Mouse (Mus musculus): ENCODE measurements around the gene Med6. TPM values are rescaled to one million over a fixed set of nuclear protein-coding genes. Genes with fewer than 3 reads are reported as not detected.
A peak's percentile ranks its signal among the peaks of the same experiment; 100 is the strongest.

The Med6 gene
- polyA plus RNA-seq, 1 experiment from 2014 or later = 64.7 TPM

GRCm38 (mm10) chr12:81628091-81628490 lies 33.3 kb upstream of the Med6 start:
- 82% methylated on average over 4 of the region's 4 CpGs for WGBS
- no peaks in the 10 kb centered on the region; the same call in 1 of the 2 replicates for H3K4me1 ChIP-seq (ENCODE audit: control insufficient read depth, insufficient read depth, low read length)
- peaks cover 55% of the 10 kb centered on the region for H3K27me3 ChIP-seq (replicated peaks; ENCODE audit: control insufficient read depth, insufficient read depth, low read length)
- no peak overlapping the region for H3K27ac ChIP-seq (replicated peaks; ENCODE audit: low read depth, low read length)
- H3K9ac ChIP-seq (ENCODE audit: low read depth, low read length) = no peak overlapping the region
- DNase-seq (ENCODE audit: low spot score) (no peak), ATAC-seq (ENCODE audit: low read depth) (no peak)
- no peaks in the 10 kb centered on the region for H3K9me3 ChIP-seq (ENCODE audit: control insufficient read depth, low read length)
- no peak overlapping the region for H3K4me3 ChIP-seq (ENCODE audit: low read depth, low read length)
- no peaks in the 10 kb centered on the region for H3K36me3 ChIP-seq (ENCODE audit: control insufficient read depth, insufficient read depth, low read length)
- no peak overlapping the region for H3K4me2 ChIP-seq (ENCODE audit: low read depth, low read length)

- Histone ChIP-seq H3K27ac (replicated peaks; ENCODE audit: low read depth, low read length) (no peak overlapping the region), H3K9ac (ENCODE audit: low read depth, low read length) (no peak overlapping the region), H3K4me2 (ENCODE audit: low read depth, low read length) (no peak overlapping the region), H3K4me3 (ENCODE audit: low read depth, low read length) (no peak overlapping the region), H3K27me3 (replicated peaks; ENCODE audit: control insufficient read depth, insufficient read depth, low read length) (peaks cover 49% of the 10 kb centered on the region), H3K36me3 (ENCODE audit: control insufficient read depth, insufficient read depth, low read length) (no peaks in the 10 kb centered on the region), H3K9me3 (ENCODE audit: control insufficient read depth, low read length) (no peaks in the 10 kb centered on the region), H3K4me1 (ENCODE audit: control insufficient read depth, insufficient read depth, low read length) (no peaks in the 10 kb centered on the region; the same call in 1 of the 2 replicates)
- ATAC-seq (ENCODE audit: low read depth) (no peak), DNase-seq (ENCODE audit: low spot score) (peak; percentile 23)
- WGBS = 72% methylated on average over 6 of the region's 6 CpGs
Observed at GRCm38 (mm10) chr12:81627426-81627825, 32.6 kb upstream of the Med6 start.

GRCm38 (mm10) chr12:81626226-81626861 lies 31.5 kb upstream of the Med6 start:
- Histone ChIP-seq H3K4me3 (ENCODE audit: low read depth, low read length) (no peak overlapping the region), H3K9ac (ENCODE audit: low read depth, low read length) (no peak overlapping the region), H3K4me1 (ENCODE audit: control insufficient read depth, insufficient read depth, low read length) (no peaks in the 10 kb centered on the region), H3K9me3 (ENCODE audit: control insufficient read depth, low read length) (no peaks in the 10 kb centered on the region), H3K27ac (replicated peaks; ENCODE audit: low read depth, low read length) (no peak overlapping the region), H3K27me3 (replicated peaks; ENCODE audit: control insufficient read depth, insufficient read depth, low read length) (peaks cover 38% of the 10 kb centered on the region), H3K4me2 (ENCODE audit: low read depth, low read length) (no peak overlapping the region), H3K36me3 (ENCODE audit: control insufficient read depth, insufficient read depth, low read length) (no peaks in the 10 kb centered on the region)
- 79% methylated on average over 12 of the region's 12 CpGs for WGBS
- ATAC-seq (ENCODE audit: low read depth) = no peak
- no peak for DNase-seq (ENCODE audit: low spot score)

GRCm38 (mm10) chr12:81623377-81623776 lies 28.6 kb upstream of the Med6 start:
- Histone ChIP-seq H3K9ac (ENCODE audit: low read depth, low read length) (no peak overlapping the region), H3K4me2 (ENCODE audit: low read depth, low read length) (no peak overlapping the region), H3K36me3 (ENCODE audit: control insufficient read depth, insufficient read depth, low read length) (no peaks in the 10 kb centered on the region), H3K4me1 (ENCODE audit: control insufficient read depth, insufficient read depth, low read length) (no peaks in the 10 kb centered on the region), H3K27ac (replicated peaks; ENCODE audit: low read depth, low read length) (no peak overlapping the region), H3K9me3 (ENCODE audit: control insufficient read depth, low read length) (no peaks in the 10 kb centered on the region), H3K27me3 (replicated peaks; ENCODE audit: control insufficient read depth, insufficient read depth, low read length) (peaks cover 9% of the 10 kb centered on the region), H3K4me3 (ENCODE audit: low read depth, low read length) (no peak overlapping the region)
- 74% methylated on average over 4 of the region's 4 CpGs for WGBS
- DNase-seq (ENCODE audit: low spot score) (no peak), ATAC-seq (ENCODE audit: low read depth) (no peak)

GRCm38 (mm10) chr12:81619302-81619701 lies 24.5 kb upstream of the Med6 start:
- H3K4me2 ChIP-seq (ENCODE audit: low read depth, low read length) = no peak overlapping the region
- H3K4me3 ChIP-seq (ENCODE audit: low read depth, low read length) = no peak overlapping the region
- no peaks in the 10 kb centered on the region for H3K36me3 ChIP-seq (ENCODE audit: control insufficient read depth, insufficient read depth, low read length)
- 20% methylated on average over 5 of the region's 5 CpGs for WGBS
- no peak overlapping the region for H3K27ac ChIP-seq (replicated peaks; ENCODE audit: low read depth, low read length)
- no peak; the same call in 1 of the 2 replicates for ATAC-seq (ENCODE audit: low read depth)
- no peak overlapping the region for H3K9ac ChIP-seq (ENCODE audit: low read depth, low read length)
- DNase-seq (ENCODE audit: low spot score) = peak; percentile 79
- H3K27me3 ChIP-seq (replicated peaks; ENCODE audit: control insufficient read depth, insufficient read depth, low read length) = no peaks in the 10 kb centered on the region
- no peaks in the 10 kb centered on the region for H3K9me3 ChIP-seq (ENCODE audit: control insufficient read depth, low read length)
- H3K4me1 ChIP-seq (ENCODE audit: control insufficient read depth, insufficient read depth, low read length) = no peaks in the 10 kb centered on the region

- Histone ChIP-seq H3K27ac (replicated peaks; ENCODE audit: low read depth, low read length) (no peak overlapping the region), H3K4me1 (ENCODE audit: control insufficient read depth, insufficient read depth, low read length) (no peaks in the 10 kb centered on the region), H3K27me3 (replicated peaks; ENCODE audit: control insufficient read depth, insufficient read depth, low read length) (no peaks in the 10 kb centered on the region), H3K4me2 (ENCODE audit: low read depth, low read length) (no peak overlapping the region), H3K4me3 (ENCODE audit: low read depth, low read length) (no peak overlapping the region), H3K9me3 (ENCODE audit: control insufficient read depth, low read length) (no peaks in the 10 kb centered on the region), H3K36me3 (ENCODE audit: control insufficient read depth, insufficient read depth, low read length) (no peaks in the 10 kb centered on the region), H3K9ac (ENCODE audit: low read depth, low read length) (no peak overlapping the region)
- DNase-seq (ENCODE audit: low spot score) (no peak), ATAC-seq (ENCODE audit: low read depth) (no peak)
- WGBS = 78% methylated on average over 7 of the region's 7 CpGs
Observed at GRCm38 (mm10) chr12:81616980-81617379, 22.2 kb upstream of the Med6 start.

GRCm38 (mm10) chr12:81615807-81616206 lies 21.0 kb upstream of the Med6 start:
- H3K36me3 ChIP-seq (ENCODE audit: control insufficient read depth, insufficient read depth, low read length) = no peaks in the 10 kb centered on the region
- H3K27ac ChIP-seq (replicated peaks; ENCODE audit: low read depth, low read length) = no peak overlapping the region
- H3K4me2 ChIP-seq (ENCODE audit: low read depth, low read length) = no peak overlapping the region
- DNase-seq (ENCODE audit: low spot score) (no peak), ATAC-seq (ENCODE audit: low read depth) (no peak)
- H3K4me3 ChIP-seq (ENCODE audit: low read depth, low read length) = no peak overlapping the region
- 82% methylated on average over 6 of the region's 6 CpGs for WGBS
- 0 out of 2 replicates have a peak, but pooled peaks cover 4% of the 10 kb centered on the region for H3K27me3 ChIP-seq (replicated peaks; ENCODE audit: control insufficient read depth, insufficient read depth, low read length)
- no peak overlapping the region for H3K9ac ChIP-seq (ENCODE audit: low read depth, low read length)
- no peaks in the 10 kb centered on the region for H3K9me3 ChIP-seq (ENCODE audit: control insufficient read depth, low read length)
- no peaks in the 10 kb centered on the region for H3K4me1 ChIP-seq (ENCODE audit: control insufficient read depth, insufficient read depth, low read length)

GRCm38 (mm10) chr12:81609445-81609844 lies 14.6 kb upstream of the Med6 start:
- no peaks in the 10 kb centered on the region for H3K4me1 ChIP-seq (ENCODE audit: control insufficient read depth, insufficient read depth, low read length)
- H3K4me2 ChIP-seq (ENCODE audit: low read depth, low read length) = no peak overlapping the region
- H3K4me3 ChIP-seq (ENCODE audit: low read depth, low read length) = no peak overlapping the region
- H3K36me3 ChIP-seq (ENCODE audit: control insufficient read depth, insufficient read depth, low read length) = no peaks in the 10 kb centered on the region
- no peaks in the 10 kb centered on the region for H3K9me3 ChIP-seq (ENCODE audit: control insufficient read depth, low read length)
- ATAC-seq (ENCODE audit: low read depth) = no peak
- no peak for DNase-seq (ENCODE audit: low spot score)
- H3K27ac ChIP-seq (replicated peaks; ENCODE audit: low read depth, low read length) = no peak overlapping the region
- 0 out of 2 replicates have a peak, but pooled peaks cover 4% of the 10 kb centered on the region for H3K27me3 ChIP-seq (replicated peaks; ENCODE audit: control insufficient read depth, insufficient read depth, low read length)
- H3K9ac ChIP-seq (ENCODE audit: low read depth, low read length) = no peak overlapping the region
